Mouse (Mus musculus) G1E (cell line): Measurements from ENCODE around the gene Smoc2.

Experiments used
- CTCF ChIP-seq: IDR thresholded peaks from 2 replicates; pipeline ENCODE4 v1.5.1; 2012; ENCODE audit warnings: low read depth, low read length, inconsistent platforms, mixed read lengths
- GATA1 ChIP-seq: IDR thresholded peaks from 2 replicates; pipeline ENCODE4 v1.6.1; 2012; ENCODE audit warnings: borderline replicate concordance, low read length, inconsistent platforms, mixed read lengths
- GATA2 ChIP-seq: IDR thresholded peaks from 2 replicates; pipeline ENCODE4 v1.6.1; 2012; ENCODE audit warnings: low read depth, low read length, inconsistent platforms, borderline replicate concordance
- POLR2AphosphoS5 ChIP-seq: IDR thresholded peaks from 2 replicates; pipeline ENCODE4 v1.6.1; 2012; ENCODE audit warnings: low read depth, low read length, inconsistent platforms; ENCODE audit not compliant: insufficient replicate concordance
- TAL1 ChIP-seq: conservative IDR thresholded peaks from 2 replicates; pipeline ENCODE4 v1.6.1; 2012; ENCODE audit warnings: low read depth, low read length, inconsistent platforms, mixed read lengths

DNA sequence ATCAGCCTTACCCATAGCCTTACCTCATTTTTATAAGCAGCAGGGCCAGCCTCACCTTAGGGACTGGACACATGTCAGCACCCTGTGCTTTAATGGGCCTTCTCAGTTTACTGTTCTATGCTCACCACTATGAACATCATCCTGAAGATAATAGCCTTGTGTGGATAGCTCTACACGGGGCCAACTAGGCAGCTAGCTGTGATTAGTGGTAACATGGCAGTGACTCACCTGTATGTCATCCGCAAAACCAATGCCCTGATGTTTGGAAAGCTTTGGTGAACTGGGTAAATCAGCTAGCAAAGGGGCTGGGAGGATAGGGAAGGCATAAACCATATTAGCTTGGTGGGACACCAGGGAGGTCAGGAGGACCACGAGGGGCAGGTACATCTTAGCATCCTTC, 100.7 kb downstream of the Smoc2 start:
- no peak for TF ChIP-seq TAL1
- TF ChIP-seq CTCF, result no peak
- TF ChIP-seq GATA1, result no peak
- TF ChIP-seq POLR2AphosphoS5, result no peak
- no peak for TF ChIP-seq GATA2
